Mouse (Mus musculus) ovary, postnatal 14 days (tissue): ENCODE data around the gene Olfr857.
"Not testable (repeated sequence)": the region's sequence is repeated elsewhere in the genome, so short reads cannot be mapped to it uniquely, and the experiment has no call there.

Source experiments
- DNase-seq: peaks from one replicate; pipeline ENCODE4 v3.0.0; 2022; ENCODE audit warnings: low spot score

The Olfr857 gene

GRCm38 (mm10) chr9:19709133-19709532, at the start of gene Olfr857:
Gene Olfr857 (plus strand): TSS chr9:19709433.
- DNase-seq = no peak

GRCm38 (mm10) chr9:19690281-19690680, 19.0 kb upstream of the Olfr857 start:
- DNase-seq = no peak

GRCm38 (mm10) chr9:19691426-19691825, 17.8 kb upstream of the Olfr857 start:
- DNase-seq = no peak

- no peak for DNase-seq
Measured at GRCm38 (mm10) chr9:19692430-19692829, 16.8 kb upstream of the Olfr857 start.

GRCm38 (mm10) chr9:19694285-19694684, 14.9 kb upstream of the Olfr857 start:
- DNase-seq = not testable (repeated sequence)

- not testable (repeated sequence) for DNase-seq
Measured at GRCm38 (mm10) chr9:19694898-19695379, 14.3 kb upstream of the Olfr857 start.

GRCm38 (mm10) chr9:19704546-19704945, 4.7 kb upstream of the Olfr857 start:
- not testable (repeated sequence) for DNase-seq
